Mouse (Mus musculus) erythroblast, embryonic 14.5 days (primary cell): ENCODE data around the gene Traf4.

Source experiments
- GATA1 ChIP-seq: IDR thresholded peaks from 2 replicates; pipeline ENCODE4 v1.6.1; 2012; ENCODE audit warnings: low read length, inconsistent platforms, mixed read lengths
- TAL1 ChIP-seq: IDR thresholded peaks from 3 replicates; pipeline ENCODE4 v1.6.1; 2012; ENCODE audit warnings: low read length, inconsistent platforms, mixed read lengths

DNA sequence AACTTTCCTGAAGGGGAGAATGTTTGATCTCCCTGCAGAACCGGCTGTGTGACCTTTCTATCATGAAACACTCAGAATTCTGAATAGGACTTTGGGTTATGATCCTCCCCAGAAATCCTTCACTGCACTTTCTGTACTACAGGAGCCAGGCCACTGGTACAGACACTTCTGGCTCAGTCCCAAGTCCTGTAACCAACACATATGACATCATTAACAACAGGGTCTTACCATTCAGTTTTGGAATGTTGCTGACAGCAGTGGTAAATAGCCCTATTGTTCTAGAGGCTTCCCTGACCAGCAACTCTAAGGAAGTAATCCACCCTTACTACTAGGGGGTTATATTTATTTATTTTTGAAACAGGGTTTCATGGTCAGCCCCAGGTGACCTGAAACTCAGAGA is 27.7 kb upstream of the Traf4 start, which contains the start of gene Proca1:
- TF ChIP-seq GATA1, result no peak
- no peak for TF ChIP-seq TAL1
